Mouse (Mus musculus) erythroblast, embryonic 14.5 days (primary cell): ENCODE results near the gene Chp2.

ENCODE experiments used
- GATA1 ChIP-seq: IDR thresholded peaks from 2 replicates; pipeline ENCODE4 v1.6.1; 2012; ENCODE audit warnings: low read length, inconsistent platforms, mixed read lengths
- TAL1 ChIP-seq: IDR thresholded peaks from 3 replicates; pipeline ENCODE4 v1.6.1; 2012; ENCODE audit warnings: low read length, inconsistent platforms, mixed read lengths

DNA sequence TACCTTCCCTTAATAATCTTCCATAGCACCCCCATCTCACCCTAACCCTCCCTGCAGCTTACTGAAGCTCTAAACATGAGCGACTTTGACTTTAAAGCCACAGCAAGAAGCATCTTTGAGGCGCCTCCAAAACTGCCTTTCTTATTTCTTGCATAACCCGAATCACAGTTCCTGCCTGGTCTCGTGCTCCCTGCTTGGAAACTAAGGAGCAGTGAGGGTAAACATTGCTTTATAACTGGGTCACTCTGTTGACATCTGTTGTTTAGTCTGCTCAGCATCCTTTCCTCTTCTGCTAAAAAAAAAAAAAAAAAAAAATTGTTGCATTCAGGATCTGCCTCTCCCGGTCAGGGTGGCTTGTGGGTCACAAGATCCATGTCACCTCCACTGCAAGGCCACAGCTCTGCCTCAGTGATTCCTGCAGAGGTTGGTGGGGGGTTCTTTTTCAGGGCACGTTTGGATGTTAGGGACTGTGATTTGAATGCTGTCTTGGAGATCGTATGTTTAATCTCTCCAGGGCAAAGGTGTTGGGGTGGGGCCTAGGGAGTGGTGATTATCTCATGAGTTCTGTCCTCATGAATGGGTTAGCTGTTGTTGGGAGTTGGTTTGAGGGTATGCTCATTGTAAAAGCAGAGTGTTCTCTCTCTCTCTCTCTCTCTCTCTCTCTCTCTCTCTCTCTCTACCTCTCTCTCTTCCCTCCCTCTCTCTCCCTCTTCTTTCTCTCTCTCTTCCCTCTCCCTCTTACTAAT, 10.8 kb upstream of the Chp2 start:
- TF ChIP-seq GATA1 (no peak), TAL1 (no peak)
